Mouse (Mus musculus): ENCODE data around the gene V1ra8. TPM values are rescaled to one million over a fixed set of nuclear protein-coding genes. Genes with fewer than 3 reads are reported as not detected.
"Not testable (repeated sequence)": the region's sequence is repeated elsewhere in the genome, so short reads cannot be mapped to it uniquely, and the experiment has no call there.

V1ra8 gene
- total RNA-seq (2021): not detected

- DNase-seq (ENCODE audit: low spot score); intact Hi-C loops (cut with DNase I): not testable (repeated sequence)
Observed at GRCm38 (mm10) chr6:90202493-90202892, at the start of gene V1ra8. TSS of gene V1ra8 (plus strand) at chr6:90202793.

DNA sequence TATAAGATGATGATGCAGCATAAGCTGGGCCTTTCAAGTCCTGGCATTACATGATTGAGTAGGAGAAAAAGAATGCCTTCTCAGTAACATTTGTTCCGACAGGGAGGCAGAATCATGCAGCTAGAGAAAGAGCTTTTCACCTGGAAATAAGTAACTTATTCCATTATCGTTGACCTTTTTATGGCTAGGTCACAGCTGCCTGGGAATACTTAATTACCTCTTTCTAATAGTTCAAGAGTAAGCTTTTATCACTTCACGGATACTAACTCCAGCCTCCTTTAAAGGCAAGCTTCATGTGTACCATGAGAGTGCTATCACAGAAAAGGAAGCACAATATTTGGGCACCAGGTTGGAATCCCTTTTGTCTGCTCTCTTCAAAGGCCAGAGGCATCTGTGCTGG lies 42.5 kb upstream of the V1ra8 start:
- DNase-seq (ENCODE audit: low spot score): no peak
- intact Hi-C loops (cut with DNase I): no loop called here

- DNase-seq (ENCODE audit: low spot score): no peak
- intact Hi-C loops (cut with DNase I): no loop called here
Observed at GRCm38 (mm10) chr6:90174508-90174907, 28.1 kb upstream of the V1ra8 start, which contains the start of gene Vmn1r52. TSS of gene Vmn1r52 (plus strand) at chr6:90174808.

GRCm38 (mm10) chr6:90224338-90224737 lies 21.7 kb downstream of the V1ra8 start, which contains the start of gene Vmn1r53:
TSS of gene Vmn1r53 (minus strand) at chr6:90224438.
- intact Hi-C loops (cut with DNase I): no loop called here
- DNase-seq (ENCODE audit: low spot score): no peak

DNA sequence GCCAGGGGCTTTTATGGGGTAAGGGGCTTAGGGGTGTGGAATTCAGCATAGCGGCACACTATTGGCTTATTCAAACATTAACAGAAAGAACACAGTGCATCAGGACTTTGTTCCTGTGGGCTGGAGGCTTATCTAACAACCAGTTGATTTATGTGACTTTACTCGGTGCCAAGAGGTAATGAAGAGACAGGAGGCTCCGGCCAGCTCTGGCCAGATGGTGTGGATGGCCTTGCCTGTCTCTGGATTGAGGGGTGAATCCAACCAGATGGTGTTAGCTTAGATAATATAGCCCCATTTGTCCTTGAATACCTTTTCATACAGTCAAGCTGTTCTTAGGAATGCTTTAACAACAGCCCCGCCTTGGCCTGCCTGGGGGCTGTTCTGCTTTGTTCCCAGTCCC lies 29.5 kb downstream of the V1ra8 start:
- DNase-seq (ENCODE audit: low spot score); intact Hi-C loops (cut with DNase I): not testable (repeated sequence)

GRCm38 (mm10) chr6:90232681-90233080 lies 30.1 kb downstream of the V1ra8 start:
- DNase-seq (ENCODE audit: low spot score): no peak
- intact Hi-C loops (cut with DNase I): no loop called here

- DNase-seq (ENCODE audit: low spot score): no peak
- intact Hi-C loops (cut with DNase I): no loop called here
Observed at GRCm38 (mm10) chr6:90244019-90244418, 41.4 kb downstream of the V1ra8 start.

- intact Hi-C loops (cut with DNase I): no loop called here
- no peak for DNase-seq (ENCODE audit: low spot score)
Observed at GRCm38 (mm10) chr6:90246000-90246399, 43.4 kb downstream of the V1ra8 start, which contains the start of gene Vmn1r54. TSS of gene Vmn1r54 (plus strand) at chr6:90246300.

Other genes with a start within 250 kb of the V1ra8 start
- gene Vmn1r46, start 233.5 kb upstream of the V1ra8 start, total RNA-seq (2021): not detected
- not detected for gene Vmn1r47, start 186.6 kb upstream of the V1ra8 start, total RNA-seq (2021)
- not detected for gene Vmn1r48, start 166.0 kb upstream of the V1ra8 start, total RNA-seq (2021)
- gene Vmn1r49, start 124.3 kb upstream of the V1ra8 start, total RNA-seq (2021): not detected
- not detected for gene Vmn1r50, start 101.4 kb upstream of the V1ra8 start, total RNA-seq (2021)
- gene Vmn1r51, start 80.2 kb upstream of the V1ra8 start, total RNA-seq (2021): not detected
- gene Vmn1r52, start 28.0 kb upstream of the V1ra8 start, total RNA-seq (2021): not detected
- not detected for gene Vmn1r53, start 21.6 kb downstream of the V1ra8 start, total RNA-seq (2021)
- not detected for gene Vmn1r54, start 43.5 kb downstream of the V1ra8 start, total RNA-seq (2021)
- gene BC048671, start 98.4 kb downstream of the V1ra8 start, total RNA-seq (2021): not detected
- not detected for gene Chst13, start 122.4 kb downstream of the V1ra8 start, total RNA-seq (2021)
- not detected for gene Uroc1, start 130.5 kb downstream of the V1ra8 start, total RNA-seq (2021)
- gene Zxdc, start 166.7 kb downstream of the V1ra8 start, total RNA-seq (2021): 10 to 100 TPM; 11.4 to 14.4 TPM
- gene Cfap100, start 226.0 kb downstream of the V1ra8 start, total RNA-seq (2021): under 1 TPM in 1 of 2 experiments, not detected in 1; 0.67 TPM

All from heart, postnatal 25 days (tissue).